Mouse (Mus musculus) hindbrain, embryonic 16.5 days (tissue): ENCODE measurements at regions not wholly inside any gene's neighbourhood (a gene's known extent, or its start where the extent isn't known, plus 50 kb on each side); places are given as distances from the start of the nearest gene placed in this dataset.

ENCODE experiments used
- ATAC-seq: fragments of 200-750 bp; cut with Nextera tagmentation; 2 replicates; pipeline ENCODE4 v1.8.0; 2017; ENCODE audit warnings: moderate TSS enrichment, moderate library complexity
- H3K27ac ChIP-seq: fragments of 300-500 bp; sonication (generic); 2 replicates; pipeline ENCODE4 v1.5.1; 2014; ENCODE audit warnings: low read depth, mild to moderate bottlenecking, control low read depth, low read length, moderate library complexity
- H3K27me3 ChIP-seq: fragments of 300-500 bp; sonication (generic); replicated peaks from 2 replicates; pipeline ENCODE4 v1.6.1; 2014; ENCODE audit warnings: low read length; ENCODE audit not compliant: control insufficient read depth, insufficient read depth
- H3K36me3 ChIP-seq: fragments of 300-500 bp; sonication (generic); 2 replicates; pipeline ENCODE4 v1.6.1; 2014; ENCODE audit warnings: mild to moderate bottlenecking, low read length, moderate library complexity, mixed read lengths; ENCODE audit not compliant: control insufficient read depth, insufficient read depth
- H3K4me1 ChIP-seq: fragments of 300-500 bp; sonication (generic); 2 replicates; pipeline ENCODE4 v1.6.1; 2014; ENCODE audit warnings: low read depth, low read length; ENCODE audit not compliant: control insufficient read depth, insufficient read depth
- H3K4me2 ChIP-seq: fragments of 300-500 bp; sonication (generic); 2 replicates; pipeline ENCODE4 v1.6.1; 2014; ENCODE audit warnings: mild to moderate bottlenecking, low read length, control low read depth, moderate library complexity
- H3K4me3 ChIP-seq: fragments of 300-500 bp; sonication (generic); 2 replicates; pipeline ENCODE4 v1.5.1; 2014; ENCODE audit warnings: mild to moderate bottlenecking, low read length, control low read depth, moderate library complexity
- H3K9ac ChIP-seq: fragments of 300-500 bp; sonication (generic); 2 replicates; pipeline ENCODE4 v1.6.1; 2014; ENCODE audit warnings: low read depth, mild to moderate bottlenecking, control low read depth, low read length, moderate library complexity
- H3K9me3 ChIP-seq: fragments of 300-500 bp; sonication (generic); 2 replicates; pipeline ENCODE4 v1.6.1; 2014; ENCODE audit warnings: mild to moderate bottlenecking, low read length, moderate library complexity; ENCODE audit not compliant: control insufficient read depth
- WGBS: fragments of 180-500 bp; shearing (Covaris S2); extraction: QIAGEN DNeasy Blood & Tissue Kit; methylation state at CpG from one replicate; pipeline ENCODE4 v1.1.7; 2014; 5-methylcytosine and 5-hydroxymethylcytosine counted together

GRCm38 (mm10) chr6:67104205-67104604, 66.9 kb upstream of the Gadd45a start:
- no peaks in the 10 kb centered on the region for H3K36me3 ChIP-seq
- no peaks in the 10 kb centered on the region for H3K27me3 ChIP-seq
- peaks cover 3% of the 10 kb centered on the region; the same call in 1 of the 2 replicates for H3K4me1 ChIP-seq
- H3K27ac ChIP-seq = no peak overlapping the region
- ATAC-seq = no peak
- H3K9me3 ChIP-seq = no peaks in the 10 kb centered on the region
- H3K9ac ChIP-seq = no peak overlapping the region
- no peak overlapping the region for H3K4me3 ChIP-seq
- 86% methylated on average over 3 of the region's 3 CpGs for WGBS
- no peak overlapping the region for H3K4me2 ChIP-seq

DNA sequence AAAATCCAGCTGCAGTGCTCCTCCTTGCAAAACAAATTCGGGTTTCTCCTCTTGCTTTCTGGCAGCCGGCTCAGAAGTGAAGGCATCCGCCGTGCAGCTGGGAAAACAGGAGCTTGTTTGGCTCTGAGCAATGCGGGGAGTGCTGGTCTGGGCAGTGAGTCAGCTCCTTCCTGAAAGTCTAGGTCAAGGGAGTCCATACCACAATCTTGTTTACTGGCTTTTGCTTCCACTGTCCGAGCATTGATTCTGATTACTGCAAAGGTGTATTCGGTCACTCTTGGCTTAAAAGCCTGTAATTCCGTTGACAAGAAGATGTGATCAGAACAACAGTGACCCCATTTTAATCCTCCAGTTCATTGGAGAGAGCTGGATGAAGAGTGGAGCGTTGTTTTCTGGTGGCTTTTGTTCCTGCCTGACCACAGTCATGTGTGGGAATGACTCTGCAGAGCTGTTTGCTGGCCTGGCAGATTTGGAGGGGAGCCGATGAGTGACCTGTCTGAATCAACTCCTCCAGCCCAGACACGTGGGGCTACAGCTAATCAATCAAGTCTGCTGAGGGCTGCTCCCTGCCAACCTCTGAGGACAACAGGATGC, 65.4 kb upstream of the Gadd45a start:
- peak; percentile 79 for ATAC-seq
- Histone ChIP-seq H3K27me3 (no peaks in the 10 kb centered on the region), H3K36me3 (no peaks in the 10 kb centered on the region), H3K27ac (peak overlapping the region; percentile 5; the same call in 1 of the 2 replicates), H3K9ac (no peak overlapping the region), H3K4me1 (peaks cover 3% of the 10 kb centered on the region; the same call in 1 of the 2 replicates), H3K4me3 (no peak overlapping the region), H3K4me2 (no peak overlapping the region), H3K9me3 (no peaks in the 10 kb centered on the region)
- WGBS = 55% methylated on average over 11 of the region's 11 CpGs

GRCm38 (mm10) chr6:67102014-67102413, 64.8 kb upstream of the Gadd45a start:
- Histone ChIP-seq H3K27me3 (no peaks in the 10 kb centered on the region), H3K4me2 (no peak overlapping the region), H3K36me3 (no peaks in the 10 kb centered on the region), H3K4me1 (peaks cover 3% of the 10 kb centered on the region; the same call in 1 of the 2 replicates), H3K9ac (no peak overlapping the region), H3K9me3 (no peaks in the 10 kb centered on the region), H3K4me3 (no peak overlapping the region), H3K27ac (no peak overlapping the region)
- 80% methylated on average over 4 of the region's 4 CpGs for WGBS
- 0 out of 2 replicates have a peak, but pooled peaks have one; percentile 40 for ATAC-seq

GRCm38 (mm10) chr6:67094426-67094825, 57.2 kb upstream of the Gadd45a start:
- WGBS = 89% methylated on average over 3 of the region's 3 CpGs
- ATAC-seq = no peak
- Histone ChIP-seq H3K9ac (no peak overlapping the region), H3K4me1 (no peaks in the 10 kb centered on the region), H3K4me2 (no peak overlapping the region), H3K27ac (no peak overlapping the region), H3K36me3 (no peaks in the 10 kb centered on the region), H3K27me3 (no peaks in the 10 kb centered on the region), H3K4me3 (no peak overlapping the region), H3K9me3 (no peaks in the 10 kb centered on the region)

- no peaks in the 10 kb centered on the region for H3K27me3 ChIP-seq
- H3K4me3 ChIP-seq = no peak overlapping the region
- H3K4me1 ChIP-seq = no peaks in the 10 kb centered on the region
- no peaks in the 10 kb centered on the region for H3K36me3 ChIP-seq
- no peaks in the 10 kb centered on the region for H3K9me3 ChIP-seq
- 78% methylated on average over 1 of the region's 1 CpGs for WGBS
- H3K4me2 ChIP-seq = no peak overlapping the region
- ATAC-seq = no peak
- H3K27ac ChIP-seq = no peak overlapping the region
- no peak overlapping the region for H3K9ac ChIP-seq
Measured at GRCm38 (mm10) chr6:67093128-67093527, 55.9 kb upstream of the Gadd45a start.

- Histone ChIP-seq H3K27me3 (no peaks in the 10 kb centered on the region), H3K4me1 (no peaks in the 10 kb centered on the region), H3K36me3 (no peaks in the 10 kb centered on the region), H3K9me3 (no peaks in the 10 kb centered on the region), H3K4me2 (no peak overlapping the region), H3K9ac (no peak overlapping the region), H3K27ac (no peak overlapping the region), H3K4me3 (no peak overlapping the region)
- ATAC-seq = no peak
- WGBS = 83% methylated on average over 4 of the region's 4 CpGs
Measured at GRCm38 (mm10) chr6:67090150-67090549, 52.9 kb upstream of the Gadd45a start.

- H3K9ac ChIP-seq = no peak overlapping the region
- 71% methylated on average over 3 of the region's 3 CpGs for WGBS
- no peak overlapping the region for H3K4me2 ChIP-seq
- H3K27ac ChIP-seq = no peak overlapping the region
- no peaks in the 10 kb centered on the region for H3K27me3 ChIP-seq
- no peak overlapping the region for H3K4me3 ChIP-seq
- no peaks in the 10 kb centered on the region for H3K9me3 ChIP-seq
- H3K36me3 ChIP-seq = no peaks in the 10 kb centered on the region
- no peaks in the 10 kb centered on the region for H3K4me1 ChIP-seq
- ATAC-seq = no peak
Measured at GRCm38 (mm10) chr6:67089530-67090140, 52.4 kb upstream of the Gadd45a start.

GRCm38 (mm10) chr6:67088741-67089455, 51.6 kb upstream of the Gadd45a start:
- 75% methylated on average over 21 of the region's 21 CpGs for WGBS
- no peak overlapping the region for H3K4me2 ChIP-seq
- no peak overlapping the region for H3K9ac ChIP-seq
- H3K27ac ChIP-seq = no peak overlapping the region
- no peak for ATAC-seq
- H3K27me3 ChIP-seq = no peaks in the 10 kb centered on the region
- no peaks in the 10 kb centered on the region for H3K36me3 ChIP-seq
- no peak overlapping the region for H3K4me3 ChIP-seq
- no peaks in the 10 kb centered on the region for H3K9me3 ChIP-seq
- H3K4me1 ChIP-seq = no peaks in the 10 kb centered on the region

DNA sequence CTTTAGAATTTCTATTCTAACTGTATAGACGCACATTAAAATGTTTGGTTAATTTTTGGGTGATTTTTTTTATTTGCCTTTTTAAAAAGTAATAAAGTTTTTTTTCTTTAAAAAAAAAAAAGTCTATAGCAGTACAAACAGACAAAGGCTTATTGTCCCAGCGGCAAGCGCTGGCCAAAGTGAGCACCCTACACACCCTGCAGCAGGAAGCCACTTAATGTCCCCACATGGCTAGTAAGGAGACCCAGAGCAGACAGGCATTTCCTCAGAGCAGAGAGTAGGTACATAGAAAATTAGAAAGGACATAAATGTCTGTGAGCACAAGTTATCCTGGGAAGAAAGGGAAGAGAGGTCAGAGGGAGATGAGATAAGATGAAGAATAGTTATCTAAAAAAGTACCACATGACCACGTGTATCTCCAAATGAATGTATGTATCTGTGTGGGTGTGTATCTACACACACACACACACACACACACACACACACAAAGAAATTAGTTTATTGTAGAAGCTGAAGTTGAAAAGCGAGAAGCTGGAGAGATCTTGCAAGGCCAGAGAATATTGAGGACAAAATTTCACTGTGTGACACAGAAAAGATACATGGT, 50.7 kb upstream of the Gadd45a start:
- H3K36me3 ChIP-seq = no peaks in the 10 kb centered on the region
- WGBS = 84% methylated on average over 5 of the region's 5 CpGs
- no peak for ATAC-seq

More for the DNA sequence above, 50.7 kb upstream of the Gadd45a start:
- Histone ChIP-seq H3K4me3 (no peak overlapping the region), H3K9ac (no peak overlapping the region), H3K9me3 (no peaks in the 10 kb centered on the region), H3K4me2 (no peak overlapping the region), H3K27me3 (no peaks in the 10 kb centered on the region), H3K4me1 (no peaks in the 10 kb centered on the region), H3K27ac (no peak overlapping the region)
